Mouse (Mus musculus): ENCODE measurements around the gene Olfr90. TPM values are rescaled to one million over a fixed set of nuclear protein-coding genes. Genes with fewer than 3 reads are reported as not detected.
"Not testable (repeated sequence)": the region's sequence is repeated elsewhere in the genome, so short reads cannot be mapped to it uniquely, and the experiment has no call there.

Gene Olfr90
- not detected in 2 replicates for polyA plus RNA-seq (2011; ENCODE audit: insufficient read length, low read depth, missing spikeins)

DNA sequence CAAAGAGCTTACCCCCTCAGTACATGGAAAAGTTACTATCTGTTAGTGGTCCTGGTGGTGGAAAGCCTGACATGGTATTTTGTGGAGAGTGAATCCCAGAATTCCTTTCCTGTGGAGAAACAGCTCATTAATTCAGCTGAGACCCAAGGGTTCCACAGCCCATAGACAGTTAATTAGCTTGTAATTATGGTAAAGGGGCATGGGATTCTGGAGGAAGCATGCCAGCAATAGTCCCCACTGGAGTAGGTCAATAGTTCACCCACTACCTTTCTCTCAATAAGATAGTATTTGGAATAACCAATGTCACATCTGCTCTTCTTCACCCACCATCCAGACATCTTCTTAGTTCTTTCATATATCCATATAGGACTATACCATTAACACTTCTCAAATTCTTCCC, at the start of gene Olfr90:
Gene Olfr90, minus strand, starts transcription at position 101 of the 400 bp plus-strand sequence.
- Histone ChIP-seq H3K27ac (ENCODE audit: insufficient read depth, low read length) (no peak within 1 kb of the TSS), H3K4me1 (ENCODE audit: control insufficient read depth, insufficient read depth, low read length) (no peaks in the 10 kb centered on the region), H3K4me3 (ENCODE audit: insufficient read depth, low read length) (no peak within 1 kb of the TSS)
- TF ChIP-seq CTCF (IDR thresholded peaks at IDR 0.05; ENCODE audit: borderline replicate concordance, insufficient read depth, low read length), result no peak
- no peak for TF ChIP-seq POLR2A (IDR thresholded peaks at IDR 0.05; ENCODE audit: low read depth, low read length)

DNA sequence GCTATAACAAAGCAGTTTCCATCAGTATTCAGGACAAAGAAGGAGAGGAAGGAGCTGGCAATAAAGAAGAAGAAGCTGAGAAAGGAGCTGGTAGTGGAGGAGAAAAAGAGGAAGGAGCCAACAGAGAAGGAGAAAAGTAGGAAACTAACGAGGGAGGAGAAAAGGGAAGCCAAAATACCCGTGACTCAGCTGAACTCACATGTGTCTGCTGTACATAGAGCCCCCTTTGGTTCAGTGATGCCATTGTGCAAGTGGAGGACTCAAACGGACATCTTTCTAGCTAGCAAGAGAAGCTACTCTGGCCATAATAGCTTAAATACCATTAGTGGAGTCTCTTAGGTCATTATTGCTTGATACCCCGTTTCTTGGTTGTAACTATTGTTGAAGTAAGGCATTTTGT, 43.1 kb upstream of the Olfr90 start:
- not testable (repeated sequence) for H3K27ac ChIP-seq (ENCODE audit: insufficient read depth, low read length); H3K4me1 ChIP-seq (ENCODE audit: control insufficient read depth, insufficient read depth, low read length); H3K4me3 ChIP-seq (ENCODE audit: insufficient read depth, low read length)

DNA sequence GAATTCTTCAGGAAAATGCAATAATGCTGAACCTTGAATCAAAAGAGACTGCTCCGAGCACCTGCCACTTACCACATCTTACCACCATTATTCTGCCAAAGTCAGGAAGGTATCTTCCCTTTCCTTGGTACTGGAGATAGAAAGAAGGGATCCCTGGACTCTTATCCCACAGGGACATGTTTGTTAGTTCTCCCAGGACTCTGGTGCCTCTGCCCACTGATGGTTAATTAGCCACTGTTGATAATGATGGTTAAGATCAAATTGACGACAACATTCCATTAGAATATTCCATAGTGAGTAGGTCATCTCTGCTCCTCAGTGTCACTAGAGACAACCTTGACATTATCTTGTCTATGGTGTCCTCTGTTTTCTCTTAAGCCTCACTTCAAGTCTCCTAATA, 31.7 kb upstream of the Olfr90 start, which contains the start of gene Olfr92:
Gene Olfr92, minus strand, starts transcription at position 101 of the 400 bp plus-strand sequence.
- TF ChIP-seq POLR2A (IDR thresholded peaks at IDR 0.05; ENCODE audit: low read depth, low read length) (no peak), CTCF (IDR thresholded peaks at IDR 0.05; ENCODE audit: borderline replicate concordance, insufficient read depth, low read length) (no peak)
- no peak within 1 kb of the TSS for H3K27ac ChIP-seq (ENCODE audit: insufficient read depth, low read length)
- H3K4me1 ChIP-seq (ENCODE audit: control insufficient read depth, insufficient read depth, low read length), result no peaks in the 10 kb centered on the region
- H3K4me3 ChIP-seq (ENCODE audit: insufficient read depth, low read length), result no peak within 1 kb of the TSS

DNA sequence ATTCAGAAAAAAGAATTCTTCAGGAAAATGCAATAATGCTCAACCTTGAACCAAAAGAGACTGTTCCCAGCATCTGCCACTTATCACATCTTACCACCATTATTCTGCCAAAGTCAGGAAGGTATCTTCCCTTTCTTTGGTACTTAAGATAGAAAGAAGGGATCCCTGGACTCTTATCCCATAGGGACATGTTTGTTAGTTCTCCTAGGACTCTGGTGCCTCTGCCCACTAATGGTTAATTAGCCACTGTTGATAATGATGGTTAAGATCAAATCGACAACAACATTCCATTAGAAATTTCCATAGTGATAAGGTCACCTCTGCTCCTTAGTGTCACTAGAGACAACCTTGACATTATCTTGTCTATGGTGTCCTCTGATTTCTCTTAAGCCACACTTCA, 9.9 kb upstream of the Olfr90 start, which contains the start of gene Olfr91:
Gene Olfr91, minus strand, starts transcription at position 101 of the 400 bp plus-strand sequence.
- no peak for TF ChIP-seq CTCF (IDR thresholded peaks at IDR 0.05; ENCODE audit: borderline replicate concordance, insufficient read depth, low read length)
- TF ChIP-seq POLR2A (IDR thresholded peaks at IDR 0.05; ENCODE audit: low read depth, low read length), result no peak
- Histone ChIP-seq H3K27ac (ENCODE audit: insufficient read depth, low read length) (no peak within 1 kb of the TSS), H3K4me1 (ENCODE audit: control insufficient read depth, insufficient read depth, low read length) (no peaks in the 10 kb centered on the region), H3K4me3 (ENCODE audit: insufficient read depth, low read length) (no peak within 1 kb of the TSS)

DNA sequence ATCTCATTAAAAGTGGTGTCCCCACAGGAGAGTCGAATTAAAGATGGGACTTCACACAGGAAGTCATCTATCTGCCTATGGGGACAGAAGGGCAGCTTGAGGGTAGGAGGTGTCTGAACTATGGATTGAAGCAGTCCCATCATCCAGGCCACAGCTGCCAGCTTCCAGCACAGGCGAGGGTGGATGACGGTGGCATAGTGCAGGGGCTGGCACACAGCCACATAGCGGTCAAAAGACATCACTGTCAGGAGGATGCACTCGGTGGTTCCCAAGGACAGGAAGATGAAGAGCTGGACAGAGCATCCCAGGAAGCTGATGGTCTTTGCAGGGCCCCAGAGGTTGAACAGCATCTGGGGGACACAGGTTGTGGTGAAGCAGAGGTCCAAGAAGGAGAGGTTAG, 5.0 kb upstream of the Olfr90 start:
- no peak overlapping the region for H3K27ac ChIP-seq (ENCODE audit: insufficient read depth, low read length)
- TF ChIP-seq POLR2A (IDR thresholded peaks at IDR 0.05; ENCODE audit: low read depth, low read length) (no peak), CTCF (IDR thresholded peaks at IDR 0.05; ENCODE audit: borderline replicate concordance, insufficient read depth, low read length) (no peak)
- no peak overlapping the region for H3K4me3 ChIP-seq (ENCODE audit: insufficient read depth, low read length)
- no peaks in the 10 kb centered on the region for H3K4me1 ChIP-seq (ENCODE audit: control insufficient read depth, insufficient read depth, low read length)

DNA sequence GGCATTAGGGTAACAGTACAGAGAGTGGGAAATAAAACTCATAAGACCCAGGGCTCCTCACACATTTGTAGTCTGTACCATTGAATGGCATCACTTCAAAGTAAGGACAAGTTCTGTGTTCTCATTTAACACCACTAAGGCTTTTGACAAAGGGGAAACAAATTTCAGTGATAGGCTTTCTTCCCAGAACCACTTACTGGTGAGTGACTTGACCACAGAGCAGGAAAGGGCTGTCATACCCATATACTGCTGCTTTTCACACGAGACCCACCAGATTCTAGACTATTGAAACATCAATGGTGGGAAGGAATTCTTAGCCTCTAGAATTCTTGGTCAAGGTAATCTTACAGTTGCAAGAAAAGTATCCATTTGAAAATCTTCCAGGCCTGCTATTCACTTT, 3.9 kb upstream of the Olfr90 start:
- TF ChIP-seq CTCF (IDR thresholded peaks at IDR 0.05; ENCODE audit: borderline replicate concordance, insufficient read depth, low read length), result no peak
- TF ChIP-seq POLR2A (IDR thresholded peaks at IDR 0.05; ENCODE audit: low read depth, low read length), result no peak
- H3K4me1 ChIP-seq (ENCODE audit: control insufficient read depth, insufficient read depth, low read length), result no peaks in the 10 kb centered on the region
- H3K27ac ChIP-seq (ENCODE audit: insufficient read depth, low read length), result no peak overlapping the region
- no peak overlapping the region for H3K4me3 ChIP-seq (ENCODE audit: insufficient read depth, low read length)

DNA sequence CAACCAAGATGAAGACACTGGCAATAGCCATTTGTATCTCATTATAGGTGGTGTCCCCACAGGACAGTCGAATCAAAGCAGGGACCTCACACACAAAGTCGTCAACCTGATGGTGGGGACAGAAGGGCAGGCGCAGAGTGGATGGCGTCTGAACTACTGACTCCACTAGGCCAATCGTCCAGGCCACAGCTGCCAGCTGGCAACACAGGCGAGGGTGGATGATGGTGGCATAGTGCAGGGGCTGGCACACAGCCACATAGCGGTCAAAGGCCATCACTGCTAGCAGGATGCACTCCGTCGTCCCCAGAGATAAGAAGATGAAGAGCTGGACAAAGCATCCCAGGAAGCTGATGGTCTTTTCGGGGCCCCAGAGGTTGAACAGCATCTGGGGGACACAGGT, 2.8 kb downstream of the Olfr90 start:
- no peak for TF ChIP-seq CTCF (IDR thresholded peaks at IDR 0.05; ENCODE audit: borderline replicate concordance, insufficient read depth, low read length)
- TF ChIP-seq POLR2A (IDR thresholded peaks at IDR 0.05; ENCODE audit: low read depth, low read length), result no peak
- Histone ChIP-seq H3K4me3 (ENCODE audit: insufficient read depth, low read length) (no peak overlapping the region), H3K4me1 (ENCODE audit: control insufficient read depth, insufficient read depth, low read length) (no peaks in the 10 kb centered on the region), H3K27ac (ENCODE audit: insufficient read depth, low read length) (no peak overlapping the region)

DNA sequence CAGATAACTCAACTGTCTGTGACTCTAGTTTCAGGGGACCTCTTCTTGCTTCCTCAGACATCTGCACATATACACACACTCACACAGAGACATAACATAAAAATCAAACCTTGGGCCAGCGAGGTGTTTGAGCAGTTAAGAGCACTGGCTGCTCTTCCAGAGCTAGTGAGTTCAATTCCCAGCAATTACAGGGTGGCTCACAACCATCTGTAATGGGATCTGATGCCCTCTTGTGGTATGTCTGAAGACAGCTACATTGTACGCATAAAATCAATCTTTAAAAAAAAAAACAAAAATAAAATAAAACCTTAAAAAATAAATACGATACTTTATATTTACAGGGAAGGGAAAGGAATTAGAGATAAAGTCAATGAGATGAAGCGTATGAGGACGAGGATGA, 3.7 kb downstream of the Olfr90 start:
- no peak overlapping the region for H3K27ac ChIP-seq (ENCODE audit: insufficient read depth, low read length)
- no peaks in the 10 kb centered on the region for H3K4me1 ChIP-seq (ENCODE audit: control insufficient read depth, insufficient read depth, low read length)
- H3K4me3 ChIP-seq (ENCODE audit: insufficient read depth, low read length), result no peak overlapping the region
- TF ChIP-seq CTCF (IDR thresholded peaks at IDR 0.05; ENCODE audit: borderline replicate concordance, insufficient read depth, low read length) (no peak), POLR2A (IDR thresholded peaks at IDR 0.05; ENCODE audit: low read depth, low read length) (no peak)

DNA sequence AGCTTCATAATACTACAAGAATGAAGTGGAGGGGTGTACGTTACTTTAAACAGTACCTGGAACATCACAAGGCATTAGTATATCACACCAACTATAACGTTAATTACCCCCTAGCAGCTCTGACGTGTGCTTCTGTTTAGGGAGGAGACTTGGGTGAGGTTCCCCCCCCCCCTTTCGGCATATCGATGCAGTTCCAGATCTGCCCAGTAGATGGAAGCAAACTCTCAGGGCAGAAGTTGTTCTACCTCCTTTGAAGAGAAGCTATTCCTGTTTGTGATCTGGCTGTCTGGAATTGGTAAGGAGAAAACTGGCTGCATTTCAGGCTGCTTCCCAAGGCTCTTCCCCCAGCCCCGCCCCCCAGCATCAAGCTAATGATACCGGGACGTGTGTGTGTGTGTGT, 5.0 kb downstream of the Olfr90 start:
- H3K27ac ChIP-seq (ENCODE audit: insufficient read depth, low read length), result no peak overlapping the region
- TF ChIP-seq CTCF (IDR thresholded peaks at IDR 0.05; ENCODE audit: borderline replicate concordance, insufficient read depth, low read length) (0 out of 2 replicates have a peak, but pooled peaks have one; percentile 23), POLR2A (IDR thresholded peaks at IDR 0.05; ENCODE audit: low read depth, low read length) (no peak)
- no peaks in the 10 kb centered on the region for H3K4me1 ChIP-seq (ENCODE audit: control insufficient read depth, insufficient read depth, low read length)
- H3K4me3 ChIP-seq (ENCODE audit: insufficient read depth, low read length), result no peak overlapping the region

DNA sequence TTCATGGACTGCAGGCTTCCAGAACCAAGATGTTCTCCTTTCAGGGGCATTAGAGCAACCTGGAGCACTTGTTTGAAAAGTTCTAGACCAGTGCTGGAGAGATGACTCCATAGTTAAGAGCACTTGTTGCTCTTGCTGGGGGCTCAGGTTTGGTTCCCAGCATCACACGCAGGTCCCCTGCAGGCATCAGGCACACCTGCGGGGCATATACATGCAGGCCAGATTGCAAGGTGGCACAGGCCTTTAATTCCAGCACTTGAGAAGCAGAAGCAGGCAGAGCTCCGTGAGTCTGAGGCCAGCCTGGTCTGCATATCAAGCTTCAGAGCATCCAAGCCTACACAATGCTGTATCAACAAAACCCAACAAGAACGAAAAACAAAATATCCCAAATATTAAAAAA, 6.6 kb downstream of the Olfr90 start:
- H3K27ac ChIP-seq (ENCODE audit: insufficient read depth, low read length), result no peak overlapping the region
- TF ChIP-seq CTCF (IDR thresholded peaks at IDR 0.05; ENCODE audit: borderline replicate concordance, insufficient read depth, low read length) (no peak), POLR2A (IDR thresholded peaks at IDR 0.05; ENCODE audit: low read depth, low read length) (no peak)
- H3K4me1 ChIP-seq (ENCODE audit: control insufficient read depth, insufficient read depth, low read length), result no peaks in the 10 kb centered on the region

DNA sequence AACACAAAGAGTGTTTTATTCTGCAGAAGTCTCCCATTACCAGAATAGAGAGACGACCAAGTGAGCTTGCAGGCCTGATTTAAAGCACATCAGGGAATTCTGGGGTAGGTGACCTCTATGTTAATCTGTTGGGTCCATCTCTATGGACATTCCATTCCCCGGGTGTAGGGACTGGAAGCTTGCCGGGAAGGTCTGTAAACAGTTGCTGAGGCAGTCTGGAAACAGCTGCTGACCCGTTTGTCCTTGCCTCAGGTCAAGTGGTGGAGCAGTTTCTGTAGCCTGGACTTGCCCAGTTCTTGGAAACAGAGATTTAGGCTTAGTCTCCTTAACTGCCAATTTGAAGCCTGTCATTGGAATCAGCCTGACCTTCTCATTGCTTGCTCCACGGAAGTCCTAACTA, 8.2 kb downstream of the Olfr90 start:
- TF ChIP-seq CTCF (IDR thresholded peaks at IDR 0.05; ENCODE audit: borderline replicate concordance, insufficient read depth, low read length) (no peak), POLR2A (IDR thresholded peaks at IDR 0.05; ENCODE audit: low read depth, low read length) (no peak)
- no peak overlapping the region for H3K4me3 ChIP-seq (ENCODE audit: insufficient read depth, low read length)
- no peak overlapping the region for H3K27ac ChIP-seq (ENCODE audit: insufficient read depth, low read length)
- H3K4me1 ChIP-seq (ENCODE audit: control insufficient read depth, insufficient read depth, low read length), result 0 out of 2 replicates have a peak, but pooled peaks cover 3% of the 10 kb centered on the region

More for the DNA sequence above, 6.6 kb downstream of the Olfr90 start:
- no peak overlapping the region for H3K4me3 ChIP-seq (ENCODE audit: insufficient read depth, low read length)
